ENCODE assay signal across 13 mouse cellular contexts in the genomic region with DNA sequence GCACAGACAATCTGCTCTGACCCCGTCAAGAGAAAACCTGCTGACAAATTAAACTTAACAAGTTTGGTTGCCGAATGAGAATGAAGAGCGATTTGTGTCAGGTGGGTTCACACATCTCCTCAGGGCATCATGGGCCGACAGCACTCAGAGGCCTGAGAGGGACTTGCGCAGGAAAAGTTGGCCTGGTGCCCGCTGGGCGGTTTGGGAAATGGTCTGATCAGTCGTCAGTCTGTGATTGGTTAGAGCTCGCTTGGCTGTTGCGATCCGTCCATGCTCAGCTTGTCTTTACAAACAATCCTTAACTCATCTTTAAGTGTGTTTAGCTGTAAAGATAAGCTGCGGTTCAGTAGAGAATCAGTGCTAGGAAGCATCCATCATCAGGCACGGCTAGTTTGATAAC. TPM values are rescaled to one million over a fixed set of nuclear protein-coding genes. Genes with fewer than 3 reads are reported as not detected.
DNase-seq lines count a peak whose midpoint lies in the region; ATAC-seq and TF ChIP-seq lines count a peak whose summit lies in the region.
"Had no signal": no experiment of that assay in that cellular context is flagged by ENCODE, and none has a peak within 500 bp of the region (broad histone marks: within the 10 kb centered on the region; RNA-seq: fewer than 3 reads in every experiment).

No protein-coding gene starts in this region.

- H3K4me1 ChIP-seq in limb, embryonic 14.5 days (ENCODE audit: control insufficient read depth, insufficient read depth, low read length) = no peaks in the 10 kb centered on the region
- no peaks in the 10 kb centered on the region for H3K4me1 ChIP-seq in limb, embryonic 10.5 days
- no peaks in the 10 kb centered on the region for H3K4me1 ChIP-seq in embryonic facial prominence, embryonic 15.5 days
- H3K4me1 ChIP-seq in heart, postnatal 0 days (ENCODE audit: control insufficient read depth, insufficient read depth) = no peaks in the 10 kb centered on the region

- no peak overlapping the region for H3K4me2 ChIP-seq in limb, embryonic 14.5 days (replicated peaks; ENCODE audit: low read depth, low read length, severe bottlenecking)
- no peak overlapping the region for H3K4me2 ChIP-seq in embryonic facial prominence, embryonic 15.5 days (replicated peaks)
- H3K4me2 ChIP-seq in heart, postnatal 0 days (ENCODE audit: low read depth, low read length) = peak overlapping the region; percentile 36; the same call in 1 of the 2 replicates

- H3K27me3 ChIP-seq in limb, embryonic 14.5 days (ENCODE audit: control insufficient read depth, insufficient read depth, low read length) = no peaks in the 10 kb centered on the region
- H3K27me3 ChIP-seq in limb, embryonic 10.5 days (ENCODE audit: low read depth, poor library complexity, severe bottlenecking) = no peaks in the 10 kb centered on the region
- no peaks in the 10 kb centered on the region for H3K27me3 ChIP-seq in embryonic facial prominence, embryonic 15.5 days
- no peaks in the 10 kb centered on the region for H3K27me3 ChIP-seq in heart, postnatal 0 days (ENCODE audit: control insufficient read depth, insufficient read depth, low read length)

- 76% methylated on average over 13 of the region's 13 CpGs for WGBS in limb, embryonic 14.5 days
- 86% methylated on average over 13 of the region's 13 CpGs for WGBS in limb, embryonic 10.5 days
- WGBS in embryonic facial prominence, embryonic 15.5 days = 65% methylated on average over 13 of the region's 13 CpGs
- WGBS in heart, postnatal 0 days = 25% methylated on average over 13 of the region's 13 CpGs

- TF ChIP-seq EP300 in heart, postnatal 0 days (IDR thresholded peaks at IDR 0.05; ENCODE audit: low read depth) = no peak

- H3K4me3 ChIP-seq in limb, embryonic 14.5 days (replicated peaks; ENCODE audit: low read length) = no peak overlapping the region
- H3K4me3 ChIP-seq in limb, embryonic 10.5 days = no peak overlapping the region
- no peak overlapping the region for H3K4me3 ChIP-seq in embryonic facial prominence, embryonic 15.5 days (replicated peaks)
- no peak overlapping the region for H3K4me3 ChIP-seq in heart, postnatal 0 days (ENCODE audit: low read depth, low read length)

- peak; percentile 36 for DNase-seq in limb, embryonic 14.5 days (ENCODE audit: low spot score)
- no peak for DNase-seq in limb, embryonic 10.5 days (ENCODE audit: low spot score)
- peak; percentile 31 for DNase-seq in heart, postnatal 0 days (ENCODE audit: low spot score)
- DNase-seq in lung, postnatal 4 days = peak; percentile 64 to 74
- no peak for DNase-seq in T-cell, adult 2 months (ENCODE audit: low spot score)
- DNase-seq in cerebellum, postnatal 25 days = no peak
- DNase-seq: cerebellum, postnatal 36 days; gastrocnemius, postnatal 25 days; kidney, adult 11 months had no signal

- H3K36me3 ChIP-seq in limb, embryonic 14.5 days (ENCODE audit: control insufficient read depth, insufficient read depth, low read length) = no peaks in the 10 kb centered on the region
- no peaks in the 10 kb centered on the region for H3K36me3 ChIP-seq in limb, embryonic 10.5 days
- no peaks in the 10 kb centered on the region for H3K36me3 ChIP-seq in embryonic facial prominence, embryonic 15.5 days
- H3K36me3 ChIP-seq in heart, postnatal 0 days (replicated peaks; ENCODE audit: control insufficient read depth, insufficient read depth, low read length) = no peaks in the 10 kb centered on the region

- no peaks in the 10 kb centered on the region for H3K9me3 ChIP-seq in limb, embryonic 14.5 days (ENCODE audit: control insufficient read depth, low read length)
- H3K9me3 ChIP-seq in limb, embryonic 10.5 days (replicated peaks) = no peaks in the 10 kb centered on the region
- H3K9me3 ChIP-seq in embryonic facial prominence, embryonic 15.5 days (replicated peaks) = no peaks in the 10 kb centered on the region
- H3K9me3 ChIP-seq in heart, postnatal 0 days (replicated peaks; ENCODE audit: control insufficient read depth, low read length) = no peaks in the 10 kb centered on the region

- H3K9ac ChIP-seq in limb, embryonic 14.5 days (ENCODE audit: low read depth, low read length, severe bottlenecking) = no peak overlapping the region
- H3K9ac ChIP-seq in embryonic facial prominence, embryonic 15.5 days = no peak overlapping the region
- no peak overlapping the region for H3K9ac ChIP-seq in heart, postnatal 0 days (replicated peaks; ENCODE audit: low read depth, low read length)

- H3K27ac ChIP-seq in limb, embryonic 14.5 days (replicated peaks; ENCODE audit: low read depth, low read length) = no peak overlapping the region
- H3K27ac ChIP-seq in limb, embryonic 10.5 days = no peak overlapping the region
- peak overlapping the region; percentile 60; the same call in 1 of the 2 replicates for H3K27ac ChIP-seq in embryonic facial prominence, embryonic 15.5 days (replicated peaks)
- H3K27ac ChIP-seq in heart, postnatal 0 days (ENCODE audit: low read depth) = no peak overlapping the region

- TF ChIP-seq POLR2A in limb, embryonic 14.5 days (IDR thresholded peaks at IDR 0.05; ENCODE audit: borderline replicate concordance, extremely low read depth, insufficient read depth, insufficient read length) = no peak

- ATAC-seq in limb, embryonic 14.5 days (ENCODE audit: low FRiP score, low read depth) = no peak
- ATAC-seq in embryonic facial prominence, embryonic 15.5 days (ENCODE audit: insufficient number of reproducible peaks, low FRiP score, low TSS enrichment, low read depth) = no peak; the same call in 1 of the 2 replicates
- peak; percentile 53; the same call in 1 of the 2 replicates for ATAC-seq in heart, postnatal 0 days (ENCODE audit: insufficient read depth, low read depth)

- no peak for TF ChIP-seq CTCF in heart, postnatal 0 days (IDR thresholded peaks at IDR 0.05; ENCODE audit: low read depth)

RNA-seq across cellular contexts. Expression of gene Helt, which starts 47.8 kb away (rescaled TPM):
- 0.05 TPM in 1 of 2 replicates, not detected in the other for polyA plus RNA-seq in limb, embryonic 14.5 days (2012; rRNA removed)
- not detected in 2 replicates for polyA plus RNA-seq in limb, embryonic 14.5 days (2014; fragmentation: Nextera tagmentation; extraction: Ambion mirVana)
- not detected in 2 replicates for polyA plus RNA-seq in limb, embryonic 10.5 days (2016; fragmentation: Nextera tagmentation; extraction: Ambion mirVana)
- 0.28 and 1.6 TPM in 2 replicates for polyA plus RNA-seq in embryonic facial prominence, embryonic 15.5 days (2015; fragmentation: Nextera tagmentation; extraction: Ambion mirVana)
- not detected in 2 replicates for total RNA-seq in heart, postnatal 0 days (2014; rRNA removed; ENCODE audit: low replicate concordance)
- polyA plus RNA-seq in heart, postnatal 0 days (2015; fragmentation: Nextera tagmentation; extraction: Ambion mirVana) = not detected in 2 replicates
- total RNA-seq: layer of hippocampus, adult 18-20 months; megakaryocyte-erythroid progenitor cell, adult 5-6 weeks had no signal
- polyA plus RNA-seq: limb, embryonic 11.5 days had no signal

Comparison
In these comparisons a context has a peak if more than half of its experiments do, and no peak if none do; other contexts are left out.
1. DNase-seq: peak in limb, embryonic 14.5 days (single experiment), heart, postnatal 0 days (single experiment) and lung, postnatal 4 days (2 of 2); none in limb, embryonic 10.5 days (single experiment), T-cell, adult 2 months (single experiment) and cerebellum, postnatal 25 days (0 of 2).